Mouse (Mus musculus): Measurements from ENCODE around the gene Cav2. TPM values are rescaled to one million over a fixed set of nuclear protein-coding genes. Genes with fewer than 3 reads are reported as not detected.

Gene Cav2
- total and polyA plus RNA-seq, 3 experiments: 0.08 TPM; not detected in 2

DNA sequence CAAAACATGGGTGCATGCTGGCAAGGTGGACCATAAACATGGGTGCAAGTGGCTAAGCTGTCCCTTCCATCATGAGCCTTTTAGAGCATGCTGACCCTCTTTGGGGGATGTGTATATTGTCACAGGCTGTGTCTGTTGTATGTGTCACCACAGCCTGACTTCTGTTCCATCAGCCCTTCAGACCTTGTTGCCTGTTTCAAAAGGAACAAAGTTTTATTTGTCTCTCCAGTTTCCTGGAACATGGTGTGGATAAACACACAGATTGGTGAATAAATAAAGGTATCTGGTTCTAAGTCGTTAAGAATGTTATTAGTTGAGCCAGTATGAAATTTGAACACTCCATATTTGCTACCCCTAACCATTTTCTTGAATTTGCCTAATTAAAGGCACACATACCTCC lies 29.0 kb upstream of the Cav2 start:
- in situ Hi-C loops (cut with MboI; ENCODE audit: low pct_ligation_motif_present, low pct_unique_long_range_greater_than_20kb, low sequenced_read_pairs): no loop called here

DNA sequence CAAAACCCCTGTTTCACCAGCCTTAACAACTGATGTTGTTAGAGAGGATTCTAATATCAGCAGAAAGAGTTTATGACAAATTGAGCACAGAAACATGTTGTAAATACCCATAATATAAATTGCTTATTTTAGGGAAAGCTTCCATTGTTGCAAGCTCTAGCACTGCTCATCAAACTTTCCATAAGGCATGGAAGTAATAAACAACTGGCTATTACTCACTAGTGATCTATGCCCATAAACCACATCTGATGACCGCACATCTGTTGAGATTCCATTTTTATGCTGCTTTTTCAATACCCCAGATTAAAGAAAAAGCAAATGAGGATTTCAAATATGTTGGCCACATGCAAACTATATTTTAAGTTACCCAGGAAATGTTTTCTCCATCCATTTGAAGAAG lies 22.8 kb upstream of the Cav2 start:
- Histone ChIP-seq H3K79me2 (replicated peaks; ENCODE audit: control insufficient read depth, extremely low read depth, insufficient read depth, poor library complexity, severe bottlenecking) (no peaks in the 10 kb centered on the region), H3K27me3 (replicated peaks) (no peaks in the 10 kb centered on the region), H3K36me3 (replicated peaks in 1 of 2; ENCODE audit: control insufficient read depth in 1 of 2, insufficient read depth in 1 of 2, low read length in 1 of 2) (no peaks in the 10 kb centered on the region), H3K9ac (ENCODE audit: insufficient read depth, low read depth) (no peak overlapping the region), H3K4me3 (replicated peaks in 1 of 3; ENCODE audit: low read depth in 2 of 3, low read length in 2 of 3, poor library complexity in 1 of 3) (no peak overlapping the region), H3K4me2 (ENCODE audit: insufficient read depth, low read depth, poor library complexity, severe bottlenecking) (no peak overlapping the region), H3K27ac (ENCODE audit: insufficient read depth, low read depth) (no peak overlapping the region), H3K4me1 (ENCODE audit: control insufficient read depth in 1 of 2, insufficient read depth in 2 of 2) (no peaks in the 10 kb centered on the region), H3K9me3 (replicated peaks; ENCODE audit: low read length) (no peaks in the 10 kb centered on the region)
- no peak for TF ChIP-seq BHLHE40 (IDR thresholded peaks at IDR 0.05; ENCODE audit: low read depth, low read length)
- TF ChIP-seq IRF4 (IDR thresholded peaks at IDR 0.05; ENCODE audit: low read depth, low read length): no peak
- no peak for TF ChIP-seq MYC (IDR thresholded peaks at IDR 0.05; ENCODE audit: low read depth, low read length)
- no peak for TF ChIP-seq ZKSCAN1 (IDR thresholded peaks at IDR 0.05; ENCODE audit: borderline replicate concordance, low read depth, low read length)
- TF ChIP-seq RCOR1 (conservative IDR thresholded peaks at IDR 0.05; ENCODE audit: low read depth, low read length): no peak
- no peak for TF ChIP-seq ELF1 (IDR thresholded peaks at IDR 0.05; ENCODE audit: low read depth, low read length)
- in situ Hi-C loops (cut with MboI; ENCODE audit: low pct_ligation_motif_present, low pct_unique_long_range_greater_than_20kb, low sequenced_read_pairs): no loop called here
- dilution Hi-C loops (cut with MboI; ENCODE audit: extremely low pct_ligation_motif_present, extremely low pct_unique_long_range_greater_than_20kb, low sequenced_read_pairs): no loop called here
- no peak for DNase-seq (ENCODE audit: extremely low read depth)

More for the DNA sequence above, 29.0 kb upstream of the Cav2 start:
- H3K9me3 ChIP-seq (replicated peaks; ENCODE audit: low read length): no peaks in the 10 kb centered on the region
- no peak overlapping the region for H3K9ac ChIP-seq (ENCODE audit: insufficient read depth, low read depth)
- H3K4me3 ChIP-seq (replicated peaks in 1 of 3; ENCODE audit: low read depth in 2 of 3, low read length in 2 of 3, poor library complexity in 1 of 3): no peak overlapping the region
- no peaks in the 10 kb centered on the region for H3K79me2 ChIP-seq (replicated peaks; ENCODE audit: control insufficient read depth, extremely low read depth, insufficient read depth, poor library complexity, severe bottlenecking)
- no peaks in the 10 kb centered on the region for H3K36me3 ChIP-seq (replicated peaks in 1 of 2; ENCODE audit: control insufficient read depth in 1 of 2, insufficient read depth in 1 of 2, low read length in 1 of 2)
- H3K27me3 ChIP-seq (replicated peaks): no peaks in the 10 kb centered on the region
- no peak overlapping the region for H3K4me2 ChIP-seq (ENCODE audit: insufficient read depth, low read depth, poor library complexity, severe bottlenecking)
- TF ChIP-seq UBTF (IDR thresholded peaks at IDR 0.05; ENCODE audit: low read depth, low read length): no peak
- TF ChIP-seq JUN (IDR thresholded peaks at IDR 0.05; ENCODE audit: insufficient read depth, low read depth, low read length): no peak
- TF ChIP-seq MAZ (IDR thresholded peaks at IDR 0.05; ENCODE audit: low read depth, low read length): no peak
- TF ChIP-seq PAX5 (IDR thresholded peaks at IDR 0.05; ENCODE audit: low read length): no peak
- no peak for TF ChIP-seq NRF1 (IDR thresholded peaks at IDR 0.05; ENCODE audit: low read depth, low read length)
- no peak for TF ChIP-seq NELFE (IDR thresholded peaks at IDR 0.05; ENCODE audit: low read depth, low read length)
- no peak for TF ChIP-seq HCFC1 (IDR thresholded peaks at IDR 0.05; ENCODE audit: low read depth, low read length)
- TF ChIP-seq POLR2A (IDR thresholded peaks at IDR 0.05; ENCODE audit: low read depth, low read length): no peak
- no peak for TF ChIP-seq ELF1 (IDR thresholded peaks at IDR 0.05; ENCODE audit: low read depth, low read length)
- TF ChIP-seq BHLHE40 (IDR thresholded peaks at IDR 0.05; ENCODE audit: low read depth, low read length): no peak
- H3K4me1 ChIP-seq (ENCODE audit: control insufficient read depth in 1 of 2, insufficient read depth in 2 of 2): no peaks in the 10 kb centered on the region
- H3K27ac ChIP-seq (ENCODE audit: insufficient read depth, low read depth): no peak overlapping the region
- dilution Hi-C loops (cut with MboI; ENCODE audit: extremely low pct_ligation_motif_present, extremely low pct_unique_long_range_greater_than_20kb, low sequenced_read_pairs): no loop called here
- no peak for DNase-seq (ENCODE audit: extremely low read depth)

DNA sequence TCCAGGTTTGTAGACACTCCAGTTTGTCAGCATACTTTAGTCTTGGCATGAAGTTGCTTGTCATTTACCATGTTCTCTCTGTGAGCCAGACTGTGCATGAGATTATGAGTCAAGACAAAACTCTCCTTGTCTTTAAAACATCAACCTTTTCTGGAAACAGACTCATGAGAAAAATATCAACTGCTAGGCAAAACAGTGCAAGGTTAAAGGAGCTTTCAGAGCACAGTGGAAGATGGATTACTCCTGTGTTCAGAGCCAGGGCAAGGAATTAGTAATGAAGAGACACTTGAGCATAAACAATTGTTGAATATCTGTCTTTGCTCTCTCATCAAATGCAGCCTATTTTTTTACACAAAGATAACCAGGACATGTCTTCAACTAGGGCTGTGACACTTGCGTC lies 22.1 kb upstream of the Cav2 start:
- Histone ChIP-seq H3K36me3 (replicated peaks in 1 of 2; ENCODE audit: control insufficient read depth in 1 of 2, insufficient read depth in 1 of 2, low read length in 1 of 2) (no peaks in the 10 kb centered on the region), H3K4me2 (ENCODE audit: insufficient read depth, low read depth, poor library complexity, severe bottlenecking) (no peak overlapping the region), H3K27ac (ENCODE audit: insufficient read depth, low read depth) (no peak overlapping the region), H3K9ac (ENCODE audit: insufficient read depth, low read depth) (no peak overlapping the region), H3K27me3 (replicated peaks) (no peaks in the 10 kb centered on the region), H3K79me2 (replicated peaks; ENCODE audit: control insufficient read depth, extremely low read depth, insufficient read depth, poor library complexity, severe bottlenecking) (no peaks in the 10 kb centered on the region), H3K4me3 (replicated peaks in 1 of 3; ENCODE audit: low read depth in 2 of 3, low read length in 2 of 3, poor library complexity in 1 of 3) (no peak overlapping the region), H3K9me3 (replicated peaks; ENCODE audit: low read length) (no peaks in the 10 kb centered on the region), H3K4me1 (ENCODE audit: control insufficient read depth in 1 of 2, insufficient read depth in 2 of 2) (no peaks in the 10 kb centered on the region)
- in situ Hi-C loops (cut with MboI; ENCODE audit: low pct_ligation_motif_present, low pct_unique_long_range_greater_than_20kb, low sequenced_read_pairs): no loop called here
- dilution Hi-C loops (cut with MboI; ENCODE audit: extremely low pct_ligation_motif_present, extremely low pct_unique_long_range_greater_than_20kb, low sequenced_read_pairs): no loop called here
- TF ChIP-seq RAD21 (IDR thresholded peaks at IDR 0.05; ENCODE audit: low read depth, low read length): no peak
- TF ChIP-seq JUN (IDR thresholded peaks at IDR 0.05; ENCODE audit: insufficient read depth, low read depth, low read length): no peak
- no peak for DNase-seq (ENCODE audit: extremely low read depth)
